Mouse (Mus musculus): ENCODE data around the gene Arid4a.

The Arid4a gene

GRCm38 (mm10) chr12:71015363-71016210 lies at the start of gene Arid4a:
Gene Arid4a, plus strand, starts transcription at chr12:71015990.
- peak; percentile 100 for DNase-seq (ENCODE audit: extremely low spot score, low read depth, low spot score)

GRCm38 (mm10) chr12:70967581-70967980 lies 48.2 kb upstream of the Arid4a start:
- no peak for DNase-seq (ENCODE audit: extremely low spot score, low read depth, low spot score)

- DNase-seq (ENCODE audit: extremely low spot score, low read depth, low spot score) = no peak
Measured at GRCm38 (mm10) chr12:70968141-70968790, 47.5 kb upstream of the Arid4a start.

- peak; percentile 91 for DNase-seq (ENCODE audit: extremely low spot score, low read depth, low spot score)
Measured at GRCm38 (mm10) chr12:70968791-70969307, 46.9 kb upstream of the Arid4a start.

- DNase-seq (ENCODE audit: extremely low spot score, low read depth, low spot score) = peak; percentile 61
Measured at GRCm38 (mm10) chr12:70969485-70970184, 46.2 kb upstream of the Arid4a start.

GRCm38 (mm10) chr12:70973831-70974230 lies 42.0 kb upstream of the Arid4a start:
- no peak for DNase-seq (ENCODE audit: extremely low spot score, low read depth, low spot score)

- peak; percentile 92 for DNase-seq (ENCODE audit: extremely low spot score, low read depth, low spot score)
Measured at GRCm38 (mm10) chr12:70974441-70975266, 41.1 kb upstream of the Arid4a start, which contains the start of gene Psma3. Gene Psma3, plus strand, starts transcription at chr12:70974621.

GRCm38 (mm10) chr12:70975406-70975805 lies 40.4 kb upstream of the Arid4a start:
- no peak for DNase-seq (ENCODE audit: extremely low spot score, low read depth, low spot score)

- no peak for DNase-seq (ENCODE audit: extremely low spot score, low read depth, low spot score)
Measured at GRCm38 (mm10) chr12:70975891-70976290, 39.9 kb upstream of the Arid4a start.

- no peak for DNase-seq (ENCODE audit: extremely low spot score, low read depth, low spot score)
Measured at GRCm38 (mm10) chr12:70978345-70978744, 37.4 kb upstream of the Arid4a start.

- DNase-seq (ENCODE audit: extremely low spot score, low read depth, low spot score) = no peak
Measured at GRCm38 (mm10) chr12:70984855-70985550, 30.8 kb upstream of the Arid4a start.

GRCm38 (mm10) chr12:70997225-70997624 lies 18.6 kb upstream of the Arid4a start:
- DNase-seq (ENCODE audit: extremely low spot score, low read depth, low spot score) = no peak

- DNase-seq (ENCODE audit: extremely low spot score, low read depth, low spot score) = no peak
Measured at GRCm38 (mm10) chr12:70999423-70999903, 16.3 kb upstream of the Arid4a start.

- no peak for DNase-seq (ENCODE audit: extremely low spot score, low read depth, low spot score)
Measured at GRCm38 (mm10) chr12:71000344-71000743, 15.4 kb upstream of the Arid4a start.

- DNase-seq (ENCODE audit: extremely low spot score, low read depth, low spot score) = no peak
Measured at GRCm38 (mm10) chr12:71001456-71001855, 14.3 kb upstream of the Arid4a start.

- no peak for DNase-seq (ENCODE audit: extremely low spot score, low read depth, low spot score)
Measured at GRCm38 (mm10) chr12:71003760-71004426, 11.9 kb upstream of the Arid4a start.

- DNase-seq (ENCODE audit: extremely low spot score, low read depth, low spot score) = no peak
Measured at GRCm38 (mm10) chr12:71006141-71006540, 9.6 kb upstream of the Arid4a start.

- DNase-seq (ENCODE audit: extremely low spot score, low read depth, low spot score) = no peak
Measured at GRCm38 (mm10) chr12:71006901-71007300, 8.9 kb upstream of the Arid4a start.

GRCm38 (mm10) chr12:71009769-71010168 lies 6.0 kb upstream of the Arid4a start:
- DNase-seq (ENCODE audit: extremely low spot score, low read depth, low spot score) = no peak
